Mouse (Mus musculus) heart, embryonic 16.5 days (tissue): Measurements from ENCODE around the gene Exosc7. TPM values are rescaled to one million over a fixed set of nuclear protein-coding genes. Genes with fewer than 3 reads are reported as not detected.

Source experiments
- ATAC-seq: fragments of 200-750 bp; cut with Nextera tagmentation; replicated peaks from 2 replicates; pipeline ENCODE4 v1.8.0; 2017; ENCODE audit warnings: moderate number of reproducible peaks; ENCODE audit not compliant: insufficient read depth, low FRiP score; ENCODE audit errors: extremely low read depth
- H3K27ac ChIP-seq: fragments of 300-500 bp; sonication (generic); 2 replicates; pipeline ENCODE4 v1.5.1; 2014; ENCODE audit warnings: mild to moderate bottlenecking, low read length, control low read depth, moderate library complexity
- H3K27me3 ChIP-seq: fragments of 300-500 bp; sonication (generic); 2 replicates; pipeline ENCODE4 v1.6.1; 2014; ENCODE audit warnings: low read length, mixed read lengths; ENCODE audit not compliant: control insufficient read depth, insufficient read depth
- H3K36me3 ChIP-seq: fragments of 300-500 bp; sonication (generic); 2 replicates; pipeline ENCODE4 v1.6.1; 2014; ENCODE audit not compliant: control insufficient read depth, insufficient read depth
- H3K4me1 ChIP-seq: fragments of 300-500 bp; sonication (generic); 2 replicates; pipeline ENCODE4 v1.6.1; 2014; ENCODE audit warnings: low read length, mixed read lengths; ENCODE audit not compliant: control insufficient read depth, insufficient read depth
- H3K4me2 ChIP-seq: fragments of 300-500 bp; sonication (generic); 2 replicates; pipeline ENCODE4 v1.6.1; 2014; ENCODE audit warnings: low read depth, mild to moderate bottlenecking, control low read depth, low read length
- H3K4me3 ChIP-seq: fragments of 300-500 bp; sonication (generic); 2 replicates; pipeline ENCODE4 v1.5.1; 2014; ENCODE audit warnings: mild to moderate bottlenecking, control low read depth, low read length
- H3K9ac ChIP-seq: fragments of 300-500 bp; sonication (generic); 2 replicates; pipeline ENCODE4 v1.6.1; 2014; ENCODE audit warnings: low read length, control low read depth
- H3K9me3 ChIP-seq: fragments of 300-500 bp; sonication (generic); replicated peaks from 2 replicates; pipeline ENCODE4 v1.6.1; 2016; ENCODE audit warnings: low read length; ENCODE audit not compliant: control insufficient read depth
- WGBS: fragments of 180-500 bp; shearing (Covaris S2); extraction: QIAGEN DNeasy Blood & Tissue Kit; methylation state at CpG from one replicate; pipeline ENCODE4 v1.1.7; 2014; 5-methylcytosine and 5-hydroxymethylcytosine counted together
- polyA plus RNA-seq: library from polyadenylated mRNA; unstranded; fragments of >200 nt; fragmentation: Nextera tagmentation; extraction: Ambion mirVana; gene quantifications from 2 replicates; pipeline ENCODE4 v1.2.1, GENCODE M21; 2015

The Exosc7 gene
- polyA plus RNA-seq, 1 experiment from 2014 or later: 87.6 TPM

DNA sequence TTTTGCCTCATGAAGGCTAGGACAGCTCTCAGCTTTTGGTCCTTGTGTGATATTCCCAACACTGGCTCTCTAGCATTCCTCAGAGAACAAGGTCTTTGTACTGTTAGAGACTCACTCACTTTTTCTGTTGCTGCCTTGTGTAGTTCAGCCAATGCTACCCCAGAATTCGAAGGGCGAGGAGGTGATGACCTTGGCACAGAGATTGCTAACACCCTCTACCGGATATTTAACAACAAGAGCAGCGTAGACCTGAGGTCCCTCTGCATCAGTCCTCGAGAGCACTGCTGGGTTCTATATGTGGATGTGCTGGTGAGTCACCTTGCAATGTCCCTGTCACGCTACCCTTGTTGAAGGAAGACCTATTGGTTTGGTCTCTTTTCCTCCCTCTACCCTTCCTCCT lies 14.6 kb downstream of the Exosc7 start:
- no peaks in the 10 kb centered on the region for H3K27me3 ChIP-seq
- peaks cover 55% of the 10 kb centered on the region for H3K36me3 ChIP-seq
- H3K4me2 ChIP-seq: no peak overlapping the region
- H3K4me3 ChIP-seq: no peak overlapping the region
- H3K27ac ChIP-seq: no peak overlapping the region
- no peak for ATAC-seq
- H3K4me1 ChIP-seq: no peaks in the 10 kb centered on the region
- no peaks in the 10 kb centered on the region for H3K9me3 ChIP-seq
- 93% methylated on average over 6 of the region's 6 CpGs for WGBS
- H3K9ac ChIP-seq: no peak overlapping the region

- Histone ChIP-seq H3K9me3 (no peaks in the 10 kb centered on the region), H3K4me3 (no peak overlapping the region), H3K4me2 (no peak overlapping the region), H3K9ac (no peak overlapping the region), H3K27ac (no peak overlapping the region), H3K27me3 (no peaks in the 10 kb centered on the region), H3K36me3 (peaks cover 73% of the 10 kb centered on the region), H3K4me1 (no peaks in the 10 kb centered on the region)
- ATAC-seq: no peak
- WGBS: 86% methylated on average over 3 of the region's 3 CpGs
Observed at GRCm38 (mm10) chr9:123132994-123133393, 20.0 kb downstream of the Exosc7 start.

GRCm38 (mm10) chr9:123136953-123137682 lies 24.1 kb downstream of the Exosc7 start:
- peaks cover 47% of the 10 kb centered on the region for H3K36me3 ChIP-seq
- no peaks in the 10 kb centered on the region for H3K27me3 ChIP-seq
- no peak; the same call in 1 of the 2 replicates for ATAC-seq
- H3K4me2 ChIP-seq: no peak overlapping the region
- peaks cover 3% of the 10 kb centered on the region for H3K4me1 ChIP-seq
- WGBS: 62% methylated on average over 7 of the region's 7 CpGs
- H3K9ac ChIP-seq: no peak overlapping the region
- H3K9me3 ChIP-seq: no peaks in the 10 kb centered on the region
- H3K4me3 ChIP-seq: no peak overlapping the region
- no peak overlapping the region for H3K27ac ChIP-seq

- no peak overlapping the region for H3K4me2 ChIP-seq
- H3K9me3 ChIP-seq: peaks cover 5% of the 10 kb centered on the region
- peak; percentile 80 for ATAC-seq
Observed at GRCm38 (mm10) chr9:123138891-123139474, 26.0 kb downstream of the Exosc7 start.

DNA sequence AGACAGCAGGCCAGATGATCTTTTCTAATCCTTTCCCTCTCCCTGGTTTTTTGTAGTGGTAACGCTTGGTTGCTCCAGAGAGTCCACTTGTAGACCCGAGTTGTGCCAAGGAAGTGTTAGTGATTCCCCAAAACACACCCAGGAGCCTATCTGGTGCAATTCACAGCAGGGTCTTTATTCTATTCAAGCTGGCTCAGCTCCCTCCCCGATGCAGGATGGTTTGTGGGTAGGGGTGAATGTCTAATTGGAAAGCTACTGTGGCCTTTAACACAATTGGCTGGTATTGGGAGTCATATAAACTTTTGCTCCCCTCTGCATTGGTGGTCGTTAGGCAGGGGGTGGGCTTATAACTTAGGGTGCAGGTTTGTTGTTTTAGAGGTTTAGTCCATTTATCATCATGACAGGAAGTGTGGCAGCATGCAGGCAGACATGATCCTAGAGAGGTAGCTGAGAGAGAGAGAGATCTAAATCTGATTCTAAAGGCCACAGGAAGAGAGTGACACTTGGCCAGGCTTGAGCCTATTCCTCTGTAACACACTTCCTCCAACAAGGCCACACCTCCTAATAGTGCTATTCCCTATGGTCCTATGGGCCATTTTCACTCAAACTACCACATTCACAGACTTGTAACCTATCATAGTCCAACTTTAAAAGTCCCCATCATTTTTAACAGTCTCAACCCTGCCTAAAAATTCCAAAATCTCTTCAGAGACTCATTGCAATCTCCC lies 27.0 kb downstream of the Exosc7 start:
- no peak overlapping the region for H3K4me2 ChIP-seq
- peaks cover 25% of the 10 kb centered on the region for H3K36me3 ChIP-seq
- H3K9me3 ChIP-seq: peaks cover 9% of the 10 kb centered on the region
- no peaks in the 10 kb centered on the region for H3K27me3 ChIP-seq
- H3K4me1 ChIP-seq: peaks cover 3% of the 10 kb centered on the region
- no peak overlapping the region for H3K4me3 ChIP-seq
- H3K9ac ChIP-seq: no peak overlapping the region
- WGBS: 77% methylated on average over 4 of the region's 4 CpGs
- peak overlapping the region; percentile 54 for H3K27ac ChIP-seq
- no peak for ATAC-seq

More at GRCm38 (mm10) chr9:123138891-123139474, 26.0 kb downstream of the Exosc7 start:
- H3K4me3 ChIP-seq: no peak overlapping the region
- WGBS: 55% methylated on average over 5 of the region's 5 CpGs
- no peak overlapping the region for H3K9ac ChIP-seq
- peaks cover 3% of the 10 kb centered on the region for H3K4me1 ChIP-seq
- H3K27me3 ChIP-seq: no peaks in the 10 kb centered on the region
- H3K36me3 ChIP-seq: peaks cover 32% of the 10 kb centered on the region
- H3K27ac ChIP-seq: peak overlapping the region; percentile 54

- no peak overlapping the region for H3K9ac ChIP-seq
- H3K4me2 ChIP-seq: no peak overlapping the region
- no peaks in the 10 kb centered on the region for H3K27me3 ChIP-seq
- H3K27ac ChIP-seq: no peak overlapping the region
- WGBS: 66% methylated on average over 5 of the region's 5 CpGs
- H3K9me3 ChIP-seq: peaks cover 9% of the 10 kb centered on the region
- H3K4me3 ChIP-seq: no peak overlapping the region
- H3K36me3 ChIP-seq: no peaks in the 10 kb centered on the region
- no peaks in the 10 kb centered on the region for H3K4me1 ChIP-seq
- no peak; the same call in 1 of the 2 replicates for ATAC-seq
Observed at GRCm38 (mm10) chr9:123148430-123148829, 35.4 kb downstream of the Exosc7 start.

- 66% methylated on average over 5 of the region's 5 CpGs for WGBS
- ATAC-seq: no peak
- Histone ChIP-seq H3K9me3 (no peaks in the 10 kb centered on the region; the same call in 1 of the 2 replicates), H3K9ac (no peak within 1 kb of the TSS), H3K4me3 (no peak within 1 kb of the TSS), H3K27ac (peak within 1 kb of the TSS; percentile 35; the same call in 1 of the 2 replicates), H3K36me3 (no peaks in the 10 kb centered on the region), H3K27me3 (no peaks in the 10 kb centered on the region), H3K4me2 (no peak within 1 kb of the TSS), H3K4me1 (no peaks in the 10 kb centered on the region)
Observed at GRCm38 (mm10) chr9:123150241-123151020, 37.4 kb downstream of the Exosc7 start, which contains the start of gene Clec3b. Gene Clec3b, plus strand, starts transcription at chr9:123150946.

GRCm38 (mm10) chr9:123151561-123151960 lies 38.5 kb downstream of the Exosc7 start:
- Histone ChIP-seq H3K27me3 (no peaks in the 10 kb centered on the region), H3K27ac (0 out of 2 replicates have a peak overlapping the region, but pooled peaks have one; percentile 7), H3K9me3 (no peaks in the 10 kb centered on the region), H3K4me2 (no peak overlapping the region), H3K4me1 (no peaks in the 10 kb centered on the region), H3K36me3 (no peaks in the 10 kb centered on the region), H3K4me3 (no peak overlapping the region), H3K9ac (no peak overlapping the region)
- no peak for ATAC-seq
- 32% methylated on average over 1 of the region's 1 CpGs for WGBS
